Mouse (Mus musculus) liver, adult 2 months (tissue): ENCODE results near the gene Dusp5.

Experiments
- CTCF ChIP-seq: fragments of 200-500 bp; IDR thresholded peaks from 2 replicates; pipeline ENCODE4 v1.5.1; 2011; ENCODE audit warnings: low read depth, low read length, control low read depth
- POLR2A ChIP-seq: fragments of 200-500 bp; IDR thresholded peaks from 2 replicates; pipeline ENCODE4 v1.6.1; 2011; ENCODE audit warnings: low read length, control low read depth; ENCODE audit not compliant: insufficient read depth; ENCODE audit errors: extremely low read depth

DNA sequence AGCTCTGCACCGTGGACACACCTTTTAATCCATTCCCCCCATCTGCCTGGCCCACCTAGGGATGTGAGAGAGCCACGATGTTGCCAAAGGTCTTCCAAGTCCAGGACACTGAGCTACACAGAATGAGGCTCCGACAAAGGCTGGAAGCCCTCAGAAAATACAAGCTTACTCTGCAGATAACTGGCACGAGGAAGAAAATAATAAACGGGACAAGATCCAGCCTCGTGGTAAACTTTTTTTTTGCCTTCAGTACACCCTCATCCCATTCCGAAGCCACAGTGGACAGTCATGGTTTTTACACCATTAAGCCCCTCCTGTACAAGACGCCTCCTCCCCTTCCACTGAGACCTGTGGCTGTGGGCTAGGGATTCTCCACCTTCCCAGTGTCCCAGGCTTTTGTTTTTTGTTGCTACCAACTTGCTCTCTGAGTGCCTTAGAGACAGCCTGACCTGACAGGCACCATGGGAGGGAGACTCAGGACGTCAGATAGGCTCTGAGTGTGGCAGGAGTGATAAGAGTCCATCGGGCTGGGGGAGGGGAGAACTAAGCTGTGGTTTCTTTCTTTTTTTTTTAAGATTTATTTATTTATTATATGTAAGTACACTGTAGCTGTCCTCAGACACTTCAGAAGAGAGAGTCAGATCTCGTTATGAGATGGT is 7.6 kb upstream of the Dusp5 start:
- TF ChIP-seq CTCF (no peak), POLR2A (no peak)
